Mouse (Mus musculus) heart, embryonic 15.5 days (tissue): ENCODE results near the gene Primpol. TPM values are rescaled to one million over a fixed set of nuclear protein-coding genes. Genes with fewer than 3 reads are reported as not detected.

Source experiments
- ATAC-seq: fragments of 200-750 bp; cut with Nextera tagmentation; replicated peaks from 2 replicates; pipeline ENCODE4 v1.8.0; 2017; ENCODE audit warnings: low read depth, moderate TSS enrichment; ENCODE audit not compliant: insufficient number of reproducible peaks, insufficient read depth, low FRiP score
- H3K27ac ChIP-seq: fragments of 300-500 bp; sonication (generic); 2 replicates; pipeline ENCODE4 v1.5.1; 2015; ENCODE audit warnings: mild to moderate bottlenecking, inconsistent platforms
- H3K27me3 ChIP-seq: fragments of 300-500 bp; sonication (generic); 2 replicates; pipeline ENCODE4 v1.6.1; 2015; ENCODE audit warnings: inconsistent platforms
- H3K36me3 ChIP-seq: fragments of 300-500 bp; sonication (generic); 2 replicates; pipeline ENCODE4 v1.6.1; 2015; ENCODE audit warnings: mild to moderate bottlenecking, inconsistent platforms
- H3K4me1 ChIP-seq: fragments of 300-500 bp; sonication (generic); replicated peaks from 2 replicates; pipeline ENCODE4 v1.6.1; 2015; ENCODE audit warnings: inconsistent platforms
- H3K4me2 ChIP-seq: fragments of 300-500 bp; sonication (generic); 2 replicates; pipeline ENCODE4 v1.6.1; 2015; ENCODE audit warnings: inconsistent platforms, mild to moderate bottlenecking, moderate library complexity
- H3K4me3 ChIP-seq: fragments of 300-500 bp; sonication (generic); 2 replicates; pipeline ENCODE4 v1.5.1; 2015; ENCODE audit warnings: mild to moderate bottlenecking, inconsistent platforms
- H3K9ac ChIP-seq: fragments of 300-500 bp; sonication (generic); 2 replicates; pipeline ENCODE4 v1.6.1; 2015; ENCODE audit warnings: mild to moderate bottlenecking, inconsistent platforms
- H3K9me3 ChIP-seq: fragments of 300-500 bp; sonication (generic); replicated peaks from 2 replicates; pipeline ENCODE4 v1.6.1; 2016; ENCODE audit warnings: inconsistent platforms
- WGBS: fragments of 180-500 bp; shearing (Covaris S2); methylation state at CpG from one replicate; pipeline ENCODE4 v1.1.7; 2015; ENCODE audit warnings: mixed read lengths; 5-methylcytosine and 5-hydroxymethylcytosine counted together
- polyA plus RNA-seq: library from polyadenylated mRNA; unstranded; fragments of >200 nt; fragmentation: Nextera tagmentation; extraction: Ambion mirVana; gene quantifications from 2 replicates; pipeline ENCODE4 v1.2.1, GENCODE M21; 2015

Primpol gene
- polyA plus RNA-seq, 1 experiment from 2014 or later, result 9.8 TPM

- H3K36me3 ChIP-seq, result peaks cover 4% of the 10 kb centered on the region
- no peaks in the 10 kb centered on the region for H3K9me3 ChIP-seq
- H3K27ac ChIP-seq, result no peak overlapping the region
- WGBS, result 59% methylated on average over 10 of the region's 10 CpGs
- no peak overlapping the region for H3K4me3 ChIP-seq
- ATAC-seq, result no peak
- no peak overlapping the region for H3K9ac ChIP-seq
- H3K4me2 ChIP-seq, result no peak overlapping the region
- H3K27me3 ChIP-seq, result no peaks in the 10 kb centered on the region
- H3K4me1 ChIP-seq, result peaks cover 10% of the 10 kb centered on the region; the same call in 1 of the 2 replicates
These were observed 15.9 kb downstream of the Primpol start for GRCm38 (mm10) chr8:46600959-46601707.

DNA sequence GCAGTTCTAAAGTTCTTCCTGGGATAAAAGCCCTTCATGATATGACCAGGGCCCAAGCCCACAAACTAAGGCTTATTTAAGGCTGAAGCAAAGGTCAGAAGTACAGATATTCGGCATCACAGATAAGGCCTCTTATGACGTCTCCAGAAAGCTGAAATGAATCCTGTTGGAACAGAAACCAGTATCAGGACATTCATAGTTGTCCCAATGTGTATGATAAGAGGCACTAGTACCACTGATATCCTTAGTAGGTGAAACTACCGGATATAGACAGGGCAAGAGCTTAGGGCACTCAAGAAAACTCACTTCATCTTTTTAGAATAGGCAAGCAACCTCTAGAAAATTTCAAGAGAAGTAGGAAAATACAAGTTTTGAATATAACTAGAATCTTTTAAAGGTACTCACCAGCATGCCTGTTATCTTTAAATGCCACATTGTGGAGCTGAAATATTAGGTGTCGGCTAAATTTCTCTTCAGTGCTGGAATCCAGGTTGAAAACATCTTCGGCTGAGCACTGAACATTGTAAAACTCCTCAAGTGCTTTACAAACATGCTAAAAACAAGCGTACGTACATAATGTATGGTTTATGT, 17.6 kb downstream of the Primpol start:
- Histone ChIP-seq H3K4me1 (peaks cover 10% of the 10 kb centered on the region; the same call in 1 of the 2 replicates), H3K4me2 (no peak overlapping the region), H3K27me3 (no peaks in the 10 kb centered on the region), H3K9me3 (no peaks in the 10 kb centered on the region), H3K36me3 (no peaks in the 10 kb centered on the region; the same call in 1 of the 2 replicates), H3K27ac (no peak overlapping the region), H3K4me3 (no peak overlapping the region), H3K9ac (no peak overlapping the region)
- 66% methylated on average over 7 of the region's 7 CpGs for WGBS
- ATAC-seq, result no peak

- 63% methylated on average over 5 of the region's 5 CpGs for WGBS
- no peak overlapping the region for H3K9ac ChIP-seq
- H3K4me2 ChIP-seq, result no peak overlapping the region
- H3K4me3 ChIP-seq, result no peak overlapping the region
- H3K27ac ChIP-seq, result no peak overlapping the region
- ATAC-seq, result no peak; the same call in 1 of the 2 replicates
- H3K27me3 ChIP-seq, result no peaks in the 10 kb centered on the region
- H3K9me3 ChIP-seq, result no peaks in the 10 kb centered on the region
- H3K36me3 ChIP-seq, result no peaks in the 10 kb centered on the region; the same call in 1 of the 2 replicates
- H3K4me1 ChIP-seq, result peaks cover 10% of the 10 kb centered on the region; the same call in 1 of the 2 replicates
These were observed 18.3 kb downstream of the Primpol start for GRCm38 (mm10) chr8:46598753-46599152.

- Histone ChIP-seq H3K4me1 (peaks cover 10% of the 10 kb centered on the region; the same call in 1 of the 2 replicates), H3K27me3 (no peaks in the 10 kb centered on the region), H3K4me2 (no peak overlapping the region), H3K9me3 (no peaks in the 10 kb centered on the region), H3K27ac (no peak overlapping the region), H3K36me3 (no peaks in the 10 kb centered on the region), H3K9ac (no peak overlapping the region), H3K4me3 (no peak overlapping the region)
- WGBS, result 45% methylated on average over 2 of the region's 2 CpGs
- ATAC-seq, result no peak
These were observed 18.9 kb downstream of the Primpol start for GRCm38 (mm10) chr8:46598114-46598513.

- 61% methylated on average over 2 of the region's 2 CpGs for WGBS
- ATAC-seq, result no peak
- Histone ChIP-seq H3K27me3 (no peaks in the 10 kb centered on the region), H3K4me1 (peaks cover 10% of the 10 kb centered on the region; the same call in 1 of the 2 replicates), H3K9me3 (no peaks in the 10 kb centered on the region), H3K27ac (no peak overlapping the region), H3K9ac (no peak overlapping the region), H3K4me2 (no peak overlapping the region), H3K4me3 (no peak overlapping the region), H3K36me3 (no peaks in the 10 kb centered on the region)
These were observed 19.6 kb downstream of the Primpol start for GRCm38 (mm10) chr8:46597411-46597810.

DNA sequence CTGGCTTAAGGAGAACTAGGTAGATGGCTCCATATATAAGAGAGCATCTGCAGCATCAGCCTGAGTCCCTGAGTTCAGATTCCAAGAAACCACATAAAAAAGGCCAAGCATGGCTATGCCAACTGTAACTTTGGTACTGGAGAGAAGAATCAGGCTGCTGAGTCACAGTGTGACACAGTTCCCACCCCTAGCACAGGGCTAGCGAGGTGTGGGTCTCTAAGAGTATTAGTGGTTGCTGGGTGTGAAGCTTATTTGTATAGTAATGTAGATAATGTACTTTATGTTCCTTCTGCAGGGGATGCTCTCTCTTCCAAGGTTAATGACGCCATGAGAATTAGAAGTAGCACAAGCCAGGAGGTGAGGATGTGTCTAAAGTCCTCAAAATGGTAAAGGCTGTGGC, 20.5 kb downstream of the Primpol start:
- no peak overlapping the region for H3K4me3 ChIP-seq
- no peaks in the 10 kb centered on the region for H3K27me3 ChIP-seq
- no peak overlapping the region for H3K9ac ChIP-seq
- H3K4me2 ChIP-seq, result no peak overlapping the region
- H3K9me3 ChIP-seq, result no peaks in the 10 kb centered on the region
- H3K27ac ChIP-seq, result no peak overlapping the region
- ATAC-seq, result no peak
- H3K4me1 ChIP-seq, result peaks cover 10% of the 10 kb centered on the region; the same call in 1 of the 2 replicates
- 95% methylated on average over 2 of the region's 2 CpGs for WGBS
- H3K36me3 ChIP-seq, result no peaks in the 10 kb centered on the region

DNA sequence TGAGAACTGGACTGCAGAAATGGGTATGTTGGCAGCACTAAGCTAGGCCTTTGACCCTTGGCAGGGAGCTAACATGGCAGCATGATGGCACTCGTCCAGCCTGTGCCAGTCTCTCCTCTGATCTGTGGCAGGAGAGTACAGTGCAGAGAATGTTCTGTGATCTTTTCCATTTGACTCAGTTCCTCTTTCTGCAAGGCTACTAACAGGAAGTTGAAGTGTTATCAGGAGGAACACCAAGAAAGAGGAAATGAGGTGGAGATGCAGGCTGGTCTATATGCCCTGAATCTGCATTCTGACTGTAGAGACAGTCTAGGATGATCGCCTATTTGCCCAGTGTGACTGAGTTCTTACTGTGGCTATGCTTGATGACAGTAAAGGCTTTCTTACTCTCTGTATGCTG, 21.4 kb downstream of the Primpol start:
- no peak overlapping the region for H3K9ac ChIP-seq

GRCm38 (mm10) chr8:46593772-46594171, 23.2 kb downstream of the Primpol start:
- Histone ChIP-seq H3K4me2 (no peak overlapping the region), H3K4me3 (no peak overlapping the region), H3K9me3 (no peaks in the 10 kb centered on the region), H3K9ac (no peak overlapping the region), H3K27me3 (no peaks in the 10 kb centered on the region), H3K36me3 (no peaks in the 10 kb centered on the region), H3K27ac (no peak overlapping the region), H3K4me1 (peaks cover 2% of the 10 kb centered on the region; the same call in 1 of the 2 replicates)
- no peak for ATAC-seq
- 37% methylated on average over 2 of the region's 2 CpGs for WGBS

More for the DNA sequence above, 21.4 kb downstream of the Primpol start:
- ATAC-seq, result no peak
- no peak overlapping the region for H3K4me2 ChIP-seq
- H3K4me3 ChIP-seq, result no peak overlapping the region
- 65% methylated on average over 2 of the region's 2 CpGs for WGBS
- peaks cover 10% of the 10 kb centered on the region; the same call in 1 of the 2 replicates for H3K4me1 ChIP-seq
- H3K36me3 ChIP-seq, result no peaks in the 10 kb centered on the region
- H3K9me3 ChIP-seq, result no peaks in the 10 kb centered on the region
- no peak overlapping the region for H3K27ac ChIP-seq
- H3K27me3 ChIP-seq, result no peaks in the 10 kb centered on the region

DNA sequence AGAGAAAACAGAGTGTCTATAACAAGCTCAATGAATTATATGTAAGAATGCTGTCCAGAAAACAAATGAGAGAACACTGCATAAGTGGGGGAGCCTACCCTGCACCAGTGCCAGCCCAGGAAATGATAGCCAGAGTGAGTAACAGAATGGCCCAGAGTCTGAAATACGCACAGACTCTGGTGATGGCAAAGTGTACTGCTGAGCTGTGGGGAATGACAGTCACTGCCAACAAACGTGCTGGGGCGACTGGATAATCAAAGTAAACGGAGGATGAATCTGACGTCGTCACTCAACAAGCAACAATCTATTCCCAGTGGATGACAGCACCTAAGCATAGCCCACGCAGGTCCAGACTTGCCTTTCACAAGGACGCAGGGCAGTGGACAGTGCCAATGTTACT, 23.9 kb downstream of the Primpol start:
- Histone ChIP-seq H3K4me3 (no peak overlapping the region), H3K9ac (no peak overlapping the region), H3K4me2 (no peak overlapping the region), H3K27me3 (no peaks in the 10 kb centered on the region), H3K4me1 (no peaks in the 10 kb centered on the region), H3K9me3 (no peaks in the 10 kb centered on the region), H3K27ac (no peak overlapping the region), H3K36me3 (no peaks in the 10 kb centered on the region)
- 66% methylated on average over 8 of the region's 8 CpGs for WGBS
- no peak for ATAC-seq

- ATAC-seq, result no peak
- Histone ChIP-seq H3K9ac (no peak overlapping the region), H3K4me2 (no peak overlapping the region), H3K9me3 (no peaks in the 10 kb centered on the region), H3K27me3 (no peaks in the 10 kb centered on the region), H3K27ac (no peak overlapping the region), H3K4me1 (no peaks in the 10 kb centered on the region), H3K36me3 (no peaks in the 10 kb centered on the region), H3K4me3 (no peak overlapping the region)
- 93% methylated on average over 2 of the region's 2 CpGs for WGBS
These were observed 28.3 kb downstream of the Primpol start for GRCm38 (mm10) chr8:46588663-46589062.

DNA sequence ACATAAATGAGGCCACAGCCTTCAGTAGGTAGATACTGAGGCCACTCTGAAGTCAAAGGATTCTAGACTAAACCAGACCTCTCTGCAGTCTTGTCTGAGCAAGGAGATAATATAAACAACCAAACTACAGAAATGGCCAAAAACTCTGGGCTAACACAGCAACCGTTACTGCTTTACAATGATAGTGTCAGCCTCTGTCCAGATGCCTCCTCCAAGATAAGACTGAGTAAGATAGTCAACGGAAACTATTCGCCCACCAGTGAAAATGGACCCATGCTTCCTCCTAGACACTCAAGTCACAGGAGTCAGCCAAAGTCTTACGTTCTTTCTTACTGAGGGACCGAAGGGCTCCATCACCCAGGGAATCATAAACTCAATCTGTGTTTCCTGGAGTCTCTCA, 29.1 kb downstream of the Primpol start:
- no peak for ATAC-seq
- Histone ChIP-seq H3K27me3 (no peaks in the 10 kb centered on the region), H3K4me3 (no peak overlapping the region), H3K27ac (no peak overlapping the region), H3K9ac (no peak overlapping the region), H3K4me1 (no peaks in the 10 kb centered on the region), H3K4me2 (no peak overlapping the region), H3K36me3 (no peaks in the 10 kb centered on the region), H3K9me3 (no peaks in the 10 kb centered on the region)
- 66% methylated on average over 5 of the region's 5 CpGs for WGBS
